In genomic region chrX:160766233-160766616, GRCm38 (mm10) we compare ENCODE assay signal across 8 mouse cellular contexts. TPM values are rescaled to one million over a fixed set of nuclear protein-coding genes. Genes with fewer than 3 reads are reported as not detected.
DNase-seq lines count a peak whose midpoint lies in the region; ATAC-seq and TF ChIP-seq lines count a peak whose summit lies in the region.

No protein-coding gene starts in this region.

- no peaks in the 10 kb centered on the region for H3K9me3 ChIP-seq in hindbrain, embryonic 12.5 days (replicated peaks)

- 0 out of 2 replicates have a peak overlapping the region, but pooled peaks have one; percentile 39 for H3K27ac ChIP-seq in layer of hippocampus, adult 2 months
- H3K27ac ChIP-seq in brown adipose tissue, adult 24 weeks (replicated peaks; ENCODE audit: low read depth, low read length), result peak overlapping the region; percentile 47; the same call in 1 of the 2 replicates
- H3K27ac ChIP-seq in hindbrain, embryonic 12.5 days, result no peak overlapping the region

- no peak for TF ChIP-seq CTCF in layer of hippocampus, adult 2 months (conservative IDR thresholded peaks at IDR 0.05)

- ATAC-seq in hindbrain, embryonic 12.5 days (ENCODE audit: low FRiP score), result peak; percentile 88
- peak; percentile 81 for ATAC-seq in megakaryocyte-erythroid progenitor cell, adult 5-6 weeks (replicated peaks; ENCODE audit: low FRiP score, low TSS enrichment, poor library complexity, severe bottlenecking)

- no peak overlapping the region for H3K9ac ChIP-seq in hindbrain, embryonic 12.5 days

- peak; percentile 11 to 12 for DNase-seq in layer of hippocampus, adult 2 months (ENCODE audit: low spot score in 2 of 2)
- no peak for DNase-seq in layer of hippocampus, postnatal 10 days (ENCODE audit: low spot score in 2 of 2)
- DNase-seq in MN1 (ENCODE audit: low spot score), result no peak
- DNase-seq in layer of hippocampus, postnatal 36 days, result no peak
- no peak for DNase-seq in frontal cortex, postnatal 36 days (ENCODE audit: low spot score in 2 of 2)

- H3K27me3 ChIP-seq in hindbrain, embryonic 12.5 days, result peaks cover 27% of the 10 kb centered on the region

- H3K36me3 ChIP-seq in hindbrain, embryonic 12.5 days, result no peaks in the 10 kb centered on the region

- peak overlapping the region; percentile 61 for H3K4me3 ChIP-seq in layer of hippocampus, adult 2 months
- H3K4me3 ChIP-seq in brown adipose tissue, adult 24 weeks (ENCODE audit: insufficient read depth, low read depth, low read length), result peak overlapping the region; percentile 85
- peak overlapping the region; percentile 38 for H3K4me3 ChIP-seq in hindbrain, embryonic 12.5 days

- WGBS in hindbrain, embryonic 12.5 days, result 38% methylated on average over 15 of the region's 15 CpGs

- H3K4me2 ChIP-seq in hindbrain, embryonic 12.5 days (replicated peaks), result peak overlapping the region; percentile 40

- H3K4me1 ChIP-seq in brown adipose tissue, adult 24 weeks (ENCODE audit: control insufficient read depth, insufficient read depth, insufficient read length, low read length), result no peaks in the 10 kb centered on the region
- no peaks in the 10 kb centered on the region for H3K4me1 ChIP-seq in hindbrain, embryonic 12.5 days

RNA-seq across cellular contexts. Expression of gene Rs1, which starts 1.6 kb away (rescaled TPM):
- total RNA-seq in layer of hippocampus, adult 2 months (2021), result under 1 TPM in 1 of 2 experiments, not detected in 1; 0.08 TPM
- total RNA-seq in layer of hippocampus, postnatal 10 days (2021), result under 1 TPM in 1 of 2 experiments, not detected in 1; 0.07 TPM
- polyA plus RNA-seq in brown adipose tissue, adult 24 weeks (2012; ENCODE audit: insufficient read depth, insufficient read length, missing spikeins), result not detected in 2 replicates
- polyA plus RNA-seq in hindbrain, embryonic 12.5 days (2016; fragmentation: Nextera tagmentation; extraction: Ambion mirVana), result 0.09 and 0.10 TPM in 2 replicates
- total RNA-seq in megakaryocyte-erythroid progenitor cell, adult 5-6 weeks (2014; fragmentation: Nextera tagmentation), result not detected in 2 replicates
- total RNA-seq in megakaryocyte-erythroid progenitor cell, adult 5-6 weeks (2017), result not detected in 2 replicates
- total RNA-seq in layer of hippocampus, postnatal 36 days (2021), result not detected

RNA-seq across cellular contexts. Expression of gene Ppef1, which starts 30.7 kb away (rescaled TPM):
- under 1 TPM; 0.32 to 0.56 TPM for total RNA-seq in layer of hippocampus, adult 2 months (2021)
- 1 to 10 TPM; 1.3 to 3.7 TPM for total RNA-seq in layer of hippocampus, postnatal 10 days (2021)
- not detected in 2 replicates for polyA plus RNA-seq in brown adipose tissue, adult 24 weeks (2012; ENCODE audit: insufficient read depth, insufficient read length, missing spikeins)
- 0.48 and 0.49 TPM in 2 replicates for polyA plus RNA-seq in hindbrain, embryonic 12.5 days (2016; fragmentation: Nextera tagmentation; extraction: Ambion mirVana)
- total RNA-seq in megakaryocyte-erythroid progenitor cell, adult 5-6 weeks (2014; fragmentation: Nextera tagmentation), result not detected in 2 replicates
- not detected in 2 replicates for total RNA-seq in megakaryocyte-erythroid progenitor cell, adult 5-6 weeks (2017)
- total RNA-seq in layer of hippocampus, postnatal 36 days (2021), result under 1 TPM; 0.40 to 0.50 TPM

Comparison
In these comparisons a context has a peak if more than half of its experiments do, and no peak if none do; other contexts are left out.
1. DNase-seq: peak in layer of hippocampus, adult 2 months (2 of 2); none in layer of hippocampus, postnatal 10 days (0 of 2), MN1 (single experiment), layer of hippocampus, postnatal 36 days (0 of 2) and frontal cortex, postnatal 36 days (0 of 2).
2. Peak in every context shown above with its lines, with median percentiles within 50 percentile points of each other: H3K4me3 ChIP-seq.